Mouse (Mus musculus) heart, adult 2 months (tissue): ENCODE measurements around the gene Trappc1.

Source experiments
- CTCF ChIP-seq: fragments of 200-600 bp; IDR thresholded peaks from 2 replicates; pipeline ENCODE4 v1.8.1; 2022; ENCODE audit warnings: antibody characterized with exemption, mild to moderate bottlenecking, moderate library complexity
- EP300 ChIP-seq: fragments of 200-500 bp; IDR thresholded peaks from 2 replicates; pipeline ENCODE4 v1.6.1; 2011; ENCODE audit warnings: low read depth, low read length, control low read depth; ENCODE audit not compliant: insufficient read depth
- POLR2A ChIP-seq: fragments of 200-500 bp; IDR thresholded peaks from 2 replicates; pipeline ENCODE4 v1.6.1; 2011; ENCODE audit warnings: mild to moderate bottlenecking, low read depth, low read length, control low read depth; ENCODE audit not compliant: insufficient read depth

GRCm38 (mm10) chr11:69362479-69362878, 38.7 kb downstream of the Trappc1 start:
- TF ChIP-seq POLR2A (no peak), CTCF (0 out of 2 replicates have a peak, but pooled peaks have one; percentile 2), EP300 (no peak)
